Mouse (Mus musculus): ENCODE measurements at regions not wholly inside any gene's neighbourhood (a gene's known extent, or its start where the extent isn't known, plus 50 kb on each side); places are given as distances from the start of the nearest gene placed in this dataset.

DNA sequence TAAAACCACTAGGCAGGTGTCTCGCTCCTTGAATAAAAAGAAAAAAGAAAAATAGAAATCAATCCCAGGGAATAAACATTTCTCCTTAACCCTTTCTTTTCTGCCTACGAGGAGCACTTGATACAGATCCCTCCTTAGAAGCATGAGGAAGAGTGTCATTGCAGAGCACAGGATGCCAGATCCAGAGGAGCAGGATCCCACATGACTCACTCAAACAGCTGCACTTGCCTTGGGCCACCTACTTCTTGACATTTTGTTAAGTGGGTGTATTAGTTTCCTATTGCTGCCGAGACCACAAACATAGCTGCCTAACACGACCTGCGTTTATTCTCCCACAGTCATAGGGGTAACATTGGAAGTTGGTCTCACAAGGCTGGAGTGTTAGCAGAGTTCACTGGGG is 197.1 kb downstream of the Nuak1 start:
- Histone ChIP-seq H3K4me2 (replicated peaks; ENCODE audit: low read depth, low read length, severe bottlenecking) (no peak overlapping the region), H3K27me3 (ENCODE audit: control insufficient read depth, insufficient read depth, low read length) (no peaks in the 10 kb centered on the region), H3K9ac (ENCODE audit: low read depth, low read length, severe bottlenecking) (no peak overlapping the region), H3K9me3 (ENCODE audit: control insufficient read depth, low read length) (peaks cover 21% of the 10 kb centered on the region; the same call in 1 of the 2 replicates), H3K36me3 (ENCODE audit: control insufficient read depth, insufficient read depth, low read length) (no peaks in the 10 kb centered on the region), H3K4me3 (replicated peaks; ENCODE audit: low read length) (no peak overlapping the region), H3K4me1 (ENCODE audit: control insufficient read depth, insufficient read depth, low read length) (no peaks in the 10 kb centered on the region), H3K27ac (replicated peaks; ENCODE audit: low read depth, low read length) (no peak overlapping the region)
- no peak for DNase-seq (ENCODE audit: low spot score)
- 90% methylated on average over 5 of the region's 5 CpGs for WGBS
- ATAC-seq (ENCODE audit: low FRiP score, low read depth): no peak
- TF ChIP-seq POLR2A (IDR thresholded peaks at IDR 0.05; ENCODE audit: borderline replicate concordance, extremely low read depth, insufficient read depth, insufficient read length): no peak

GRCm38 (mm10) chr10:84249346-84249745 is 191.1 kb downstream of the Nuak1 start:
- Histone ChIP-seq H3K4me3 (replicated peaks; ENCODE audit: low read length) (no peak overlapping the region), H3K27me3 (ENCODE audit: control insufficient read depth, insufficient read depth, low read length) (no peaks in the 10 kb centered on the region), H3K27ac (replicated peaks; ENCODE audit: low read depth, low read length) (no peak overlapping the region), H3K9me3 (ENCODE audit: control insufficient read depth, low read length) (no peaks in the 10 kb centered on the region), H3K36me3 (ENCODE audit: control insufficient read depth, insufficient read depth, low read length) (no peaks in the 10 kb centered on the region), H3K4me2 (replicated peaks; ENCODE audit: low read depth, low read length, severe bottlenecking) (no peak overlapping the region), H3K9ac (ENCODE audit: low read depth, low read length, severe bottlenecking) (no peak overlapping the region), H3K4me1 (ENCODE audit: control insufficient read depth, insufficient read depth, low read length) (no peaks in the 10 kb centered on the region)
- DNase-seq (ENCODE audit: low spot score) (no peak), ATAC-seq (ENCODE audit: low FRiP score, low read depth) (no peak)
- WGBS: 91% methylated on average over 3 of the region's 3 CpGs
- TF ChIP-seq POLR2A (IDR thresholded peaks at IDR 0.05; ENCODE audit: borderline replicate concordance, extremely low read depth, insufficient read depth, insufficient read length): no peak

DNA sequence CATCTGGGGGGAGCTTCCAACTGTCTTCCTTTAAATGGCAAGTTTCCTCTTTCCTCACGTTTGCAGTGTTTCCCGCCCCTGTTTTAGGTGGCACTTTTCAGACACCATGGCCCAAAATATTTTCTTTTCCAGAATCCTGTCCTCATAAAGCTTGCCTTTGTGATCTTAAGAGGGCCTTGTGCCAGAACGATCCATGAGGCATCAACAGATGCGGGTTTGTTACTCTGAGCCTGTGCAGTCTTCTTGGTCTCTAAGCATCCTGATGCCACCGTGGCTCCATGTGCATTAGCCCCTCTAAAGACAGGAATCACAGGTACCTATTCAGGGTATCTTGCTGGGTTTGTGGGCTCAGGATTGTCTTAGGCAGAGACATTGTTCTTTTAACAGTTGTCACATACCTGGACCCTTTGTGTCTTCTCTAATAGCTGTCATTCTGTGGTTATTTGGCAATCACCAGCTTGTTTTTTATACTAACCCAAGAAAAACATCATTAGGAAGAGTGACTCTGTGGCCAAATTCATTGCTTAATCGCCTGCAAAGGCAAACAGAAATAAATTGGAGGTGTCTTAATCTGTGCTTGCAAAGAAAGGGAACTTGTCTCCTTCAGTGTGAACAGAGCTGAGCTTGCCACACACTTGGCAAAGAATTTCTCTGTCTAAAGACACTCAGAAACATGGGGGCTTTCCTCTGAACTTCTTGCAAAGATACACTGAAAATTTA is 179.3 kb downstream of the Nuak1 start:
- ATAC-seq (ENCODE audit: low FRiP score, low read depth): no peak
- TF ChIP-seq POLR2A (IDR thresholded peaks at IDR 0.05; ENCODE audit: borderline replicate concordance, extremely low read depth, insufficient read depth, insufficient read length): no peak
- no peaks in the 10 kb centered on the region for H3K36me3 ChIP-seq (ENCODE audit: control insufficient read depth, insufficient read depth, low read length)
- 80% methylated on average over 6 of the region's 6 CpGs for WGBS
- no peaks in the 10 kb centered on the region; the same call in 1 of the 2 replicates for H3K4me1 ChIP-seq (ENCODE audit: control insufficient read depth, insufficient read depth, low read length)
- no peak overlapping the region for H3K4me2 ChIP-seq (replicated peaks; ENCODE audit: low read depth, low read length, severe bottlenecking)
- no peak for DNase-seq (ENCODE audit: low spot score)
- no peaks in the 10 kb centered on the region for H3K27me3 ChIP-seq (ENCODE audit: control insufficient read depth, insufficient read depth, low read length)
- H3K4me3 ChIP-seq (replicated peaks; ENCODE audit: low read length): no peak overlapping the region
- no peaks in the 10 kb centered on the region for H3K9me3 ChIP-seq (ENCODE audit: control insufficient read depth, low read length)
- no peak overlapping the region for H3K9ac ChIP-seq (ENCODE audit: low read depth, low read length, severe bottlenecking)
- no peak overlapping the region for H3K27ac ChIP-seq (replicated peaks; ENCODE audit: low read depth, low read length)

DNA sequence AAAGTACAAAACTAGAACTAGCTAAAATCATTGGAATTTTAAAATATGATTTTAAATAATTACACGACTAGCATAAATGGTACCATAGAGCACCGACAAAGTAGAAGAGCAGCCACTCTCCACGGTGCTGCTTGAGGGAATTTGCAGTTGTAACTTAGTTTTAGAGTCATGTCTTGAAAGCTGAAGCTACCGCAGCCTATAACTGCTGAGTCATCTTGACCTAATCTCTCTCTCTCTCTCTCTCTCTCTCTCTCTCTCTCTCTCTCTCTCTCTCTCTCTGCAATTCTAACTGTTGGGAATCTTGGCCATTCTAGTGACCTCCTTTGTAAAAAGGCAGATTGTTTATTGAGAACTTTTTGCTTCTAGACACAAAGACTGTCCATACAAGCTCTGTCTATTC is 177.5 kb downstream of the Nuak1 start:
- Histone ChIP-seq H3K36me3 (ENCODE audit: control insufficient read depth, insufficient read depth, low read length) (no peaks in the 10 kb centered on the region), H3K4me1 (ENCODE audit: control insufficient read depth, insufficient read depth, low read length) (no peaks in the 10 kb centered on the region), H3K27ac (replicated peaks; ENCODE audit: low read depth, low read length) (no peak overlapping the region), H3K27me3 (ENCODE audit: control insufficient read depth, insufficient read depth, low read length) (no peaks in the 10 kb centered on the region), H3K9ac (ENCODE audit: low read depth, low read length, severe bottlenecking) (no peak overlapping the region), H3K4me3 (replicated peaks; ENCODE audit: low read length) (no peak overlapping the region), H3K9me3 (ENCODE audit: control insufficient read depth, low read length) (no peaks in the 10 kb centered on the region), H3K4me2 (replicated peaks; ENCODE audit: low read depth, low read length, severe bottlenecking) (no peak overlapping the region)
- TF ChIP-seq POLR2A (IDR thresholded peaks at IDR 0.05; ENCODE audit: borderline replicate concordance, extremely low read depth, insufficient read depth, insufficient read length): no peak
- WGBS: 84% methylated on average over 4 of the region's 4 CpGs
- no peak for DNase-seq (ENCODE audit: low spot score)
- no peak for ATAC-seq (ENCODE audit: low FRiP score, low read depth)

DNA sequence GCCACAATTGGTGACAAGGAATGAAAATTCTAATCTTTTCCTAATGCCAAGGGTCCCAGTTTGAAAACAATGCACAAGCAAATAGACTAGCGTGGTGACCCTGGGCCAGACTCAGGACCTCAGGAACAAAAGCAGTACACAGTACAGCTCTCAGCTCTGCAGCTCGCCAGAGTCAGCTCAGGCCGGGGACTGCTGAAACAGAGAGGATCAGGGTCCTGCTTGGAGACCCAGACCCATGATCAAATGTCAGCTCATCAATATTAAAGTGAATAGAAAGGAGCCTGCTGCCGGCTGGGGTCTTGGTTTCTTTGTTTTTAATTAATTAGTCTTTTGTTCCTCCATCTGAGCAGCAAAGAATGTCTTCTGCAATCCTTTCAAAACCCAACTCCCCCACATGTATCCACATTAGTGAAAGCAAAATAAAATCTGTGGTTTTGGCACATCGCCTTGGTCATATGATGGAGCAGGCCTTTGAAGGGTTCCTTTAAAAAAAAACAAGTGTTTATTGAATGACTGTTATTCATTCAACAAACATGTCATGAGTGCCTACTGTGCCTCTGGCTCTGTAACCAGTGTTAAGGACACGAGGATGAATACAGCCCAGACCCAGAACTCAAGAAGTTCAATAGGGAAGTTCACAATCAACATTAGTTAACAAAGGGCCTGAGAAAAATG is 154.4 kb downstream of the Nuak1 start:
- Histone ChIP-seq H3K9me3 (ENCODE audit: control insufficient read depth, low read length) (no peaks in the 10 kb centered on the region), H3K27ac (replicated peaks; ENCODE audit: low read depth, low read length) (no peak overlapping the region), H3K4me1 (ENCODE audit: control insufficient read depth, insufficient read depth, low read length) (no peaks in the 10 kb centered on the region), H3K27me3 (ENCODE audit: control insufficient read depth, insufficient read depth, low read length) (no peaks in the 10 kb centered on the region), H3K4me2 (replicated peaks; ENCODE audit: low read depth, low read length, severe bottlenecking) (no peak overlapping the region), H3K4me3 (replicated peaks; ENCODE audit: low read length) (no peak overlapping the region), H3K36me3 (ENCODE audit: control insufficient read depth, insufficient read depth, low read length) (no peaks in the 10 kb centered on the region), H3K9ac (ENCODE audit: low read depth, low read length, severe bottlenecking) (no peak overlapping the region)
- WGBS: 66% methylated on average over 6 of the region's 6 CpGs
- TF ChIP-seq POLR2A (IDR thresholded peaks at IDR 0.05; ENCODE audit: borderline replicate concordance, extremely low read depth, insufficient read depth, insufficient read length): no peak
- peak; percentile 25 for DNase-seq (ENCODE audit: low spot score)
- ATAC-seq (ENCODE audit: low FRiP score, low read depth): no peak

Data from limb, embryonic 14.5 days (tissue).